Mouse (Mus musculus) brain, embryonic 14.5 days (tissue): Measurements from ENCODE around the gene Mettl24.

Experiments
- CTCF ChIP-seq: fragments of 200-500 bp; IDR thresholded peaks from 2 replicates; pipeline ENCODE4 v1.5.1; 2012; ENCODE audit warnings: inconsistent platforms, mild to moderate bottlenecking, moderate library complexity, borderline replicate concordance; ENCODE audit not compliant: insufficient read depth, insufficient read length; ENCODE audit errors: extremely low read depth
- POLR2A ChIP-seq: fragments of 200-500 bp; IDR thresholded peaks from 2 replicates; pipeline ENCODE4 v1.6.1; 2012; ENCODE audit warnings: mild to moderate bottlenecking, inconsistent platforms, borderline replicate concordance; ENCODE audit not compliant: poor library complexity, insufficient read depth, insufficient read length, severe bottlenecking; ENCODE audit errors: extremely low read depth

- TF ChIP-seq CTCF: no peak
- TF ChIP-seq POLR2A: no peak
Measured at GRCm38 (mm10) chr10:40682470-40682869, 612 bp upstream of the Mettl24 start.
